Mouse (Mus musculus) colon, adult 2 months (tissue): ENCODE data around the gene Akr1b10. TPM values are rescaled to one million over a fixed set of nuclear protein-coding genes. Genes with fewer than 3 reads are reported as not detected.

Experiments used
- polyA plus RNA-seq: library from polyadenylated mRNA; depleted of rRNA; stranded (reverse); fragments of >200 nt; gene quantifications from 2 replicates; pipeline ENCODE4 v1.2.3, GENCODE M21; 2012; rRNA removed

Gene Akr1b10
- 8.5 and 12.5 TPM in 2 replicates for polyA plus RNA-seq

GRCm38 (mm10) chr6:34384110-34384661 lies at the start of gene Akr1b10:
Akr1b10 (plus strand) TSS chr6:34384218.

GRCm38 (mm10) chr6:34353658-34354353 lies 30.2 kb upstream of the Akr1b10 start, which contains the start of gene Akr1b8:
Akr1b8 (plus strand) TSS chr6:34354119.

GRCm38 (mm10) chr6:34412023-34412422 lies 28.0 kb downstream of the Akr1b10 start, which contains the start of gene Akr1b7:
Akr1b7 (plus strand) TSS chr6:34412334.

Other genes starting within 250 kb of the Akr1b10 start
- gene Slc35b4, start 207.1 kb upstream of the Akr1b10 start, polyA plus RNA-seq: 11.6 and 13.1 TPM in 2 replicates
- 105 and 111 TPM in 2 replicates for gene Akr1b3, start 66.7 kb upstream of the Akr1b10 start, polyA plus RNA-seq
- 27.9 and 49.6 TPM in 2 replicates for gene Akr1b8, start 30.1 kb upstream of the Akr1b10 start, polyA plus RNA-seq
- gene Akr1b7, start 28.1 kb downstream of the Akr1b10 start, polyA plus RNA-seq: 2.0 and 2.4 TPM in 2 replicates
- gene Bpgm, start 92.0 kb downstream of the Akr1b10 start, polyA plus RNA-seq: 13.8 and 14.9 TPM in 2 replicates
- gene Cald1, start 214.3 kb downstream of the Akr1b10 start, polyA plus RNA-seq: 20.4 and 22.0 TPM in 2 replicates